Mouse (Mus musculus): ENCODE results near the gene Stk11ip. TPM values are rescaled to one million over a fixed set of nuclear protein-coding genes. Genes with fewer than 3 reads are reported as not detected.

The Stk11ip gene
- total and polyA plus RNA-seq, 3 experiments, result 30.0 to 201 (median 35.2) TPM

- peaks cover 53% of the 10 kb centered on the region for H3K4me1 ChIP-seq (ENCODE audit: insufficient read depth, low read depth, low read length)
- peaks cover 4% of the 10 kb centered on the region; the same call in 1 of the 2 replicates for H3K27me3 ChIP-seq (ENCODE audit: insufficient read depth, low read length)
- DNase-seq (ENCODE audit: low spot score) (peak; percentile 100), ATAC-seq (ENCODE audit: extremely low read depth, insufficient number of reproducible peaks, low FRiP score, poor library complexity, severe bottlenecking) (peak; percentile 87)
- no peaks in the 10 kb centered on the region for H3K9me3 ChIP-seq (replicated peaks)
- H3K4me3 ChIP-seq (ENCODE audit: low read depth, low read length), result peak within 1 kb of the TSS; percentile 80
- TF ChIP-seq CTCF (IDR thresholded peaks at IDR 0.05; ENCODE audit: low read depth, low read length) (no peak), GATA1 (IDR thresholded peaks at IDR 0.05; ENCODE audit: borderline replicate concordance, low read length) (no peak), GATA2 (IDR thresholded peaks at IDR 0.05; ENCODE audit: borderline replicate concordance, low read depth, low read length) (no peak), POLR2AphosphoS5 (IDR thresholded peaks at IDR 0.05; ENCODE audit: insufficient replicate concordance, low read depth, low read length) (no peak), TAL1 (conservative IDR thresholded peaks at IDR 0.05; ENCODE audit: low read depth, low read length) (no peak)
- peaks cover 43% of the 10 kb centered on the region for H3K36me3 ChIP-seq (replicated peaks)
Observed at GRCm38 (mm10) chr1:75478916-75479634, 42.3 kb upstream of the Stk11ip start, which contains the start of the genes Chpf and Tmem198. Chpf (minus strand) TSS chr1:75479307. Tmem198 (plus strand) TSS chr1:75479532.

GRCm38 (mm10) chr1:75479635-75479989 is 41.7 kb upstream of the Stk11ip start:
- no peak for DNase-seq (ENCODE audit: low spot score)
- H3K36me3 ChIP-seq (replicated peaks), result peaks cover 38% of the 10 kb centered on the region
- H3K27me3 ChIP-seq (ENCODE audit: insufficient read depth, low read length), result peaks cover 4% of the 10 kb centered on the region; the same call in 1 of the 2 replicates
- peaks cover 49% of the 10 kb centered on the region for H3K4me1 ChIP-seq (ENCODE audit: insufficient read depth, low read depth, low read length)
- no peak for ATAC-seq (ENCODE audit: extremely low read depth, insufficient number of reproducible peaks, low FRiP score, poor library complexity, severe bottlenecking)
- H3K9me3 ChIP-seq (replicated peaks), result no peaks in the 10 kb centered on the region
- TF ChIP-seq GATA1 (IDR thresholded peaks at IDR 0.05; ENCODE audit: borderline replicate concordance, low read length), result no peak
- TF ChIP-seq POLR2AphosphoS5 (IDR thresholded peaks at IDR 0.05; ENCODE audit: insufficient replicate concordance, low read depth, low read length), result no peak
- TF ChIP-seq TAL1 (conservative IDR thresholded peaks at IDR 0.05; ENCODE audit: low read depth, low read length), result no peak
- no peak for TF ChIP-seq GATA2 (IDR thresholded peaks at IDR 0.05; ENCODE audit: borderline replicate concordance, low read depth, low read length)
- TF ChIP-seq CTCF (IDR thresholded peaks at IDR 0.05; ENCODE audit: low read depth, low read length), result no peak
- peak overlapping the region; percentile 80 for H3K4me3 ChIP-seq (ENCODE audit: low read depth, low read length)

GRCm38 (mm10) chr1:75480036-75480435 is 41.3 kb upstream of the Stk11ip start:
- Histone ChIP-seq H3K27me3 (ENCODE audit: insufficient read depth, low read length) (peaks cover 6% of the 10 kb centered on the region; the same call in 1 of the 2 replicates), H3K36me3 (replicated peaks) (peaks cover 36% of the 10 kb centered on the region), H3K9me3 (replicated peaks) (no peaks in the 10 kb centered on the region), H3K4me1 (ENCODE audit: insufficient read depth, low read depth, low read length) (peaks cover 44% of the 10 kb centered on the region), H3K4me3 (ENCODE audit: low read depth, low read length) (peak overlapping the region; percentile 80; the same call in 1 of the 2 replicates)
- ATAC-seq (ENCODE audit: extremely low read depth, insufficient number of reproducible peaks, low FRiP score, poor library complexity, severe bottlenecking) (no peak), DNase-seq (ENCODE audit: low spot score) (no peak)
- TF ChIP-seq TAL1 (conservative IDR thresholded peaks at IDR 0.05; ENCODE audit: low read depth, low read length) (no peak), CTCF (IDR thresholded peaks at IDR 0.05; ENCODE audit: low read depth, low read length) (no peak), POLR2AphosphoS5 (IDR thresholded peaks at IDR 0.05; ENCODE audit: insufficient replicate concordance, low read depth, low read length) (no peak), GATA2 (IDR thresholded peaks at IDR 0.05; ENCODE audit: borderline replicate concordance, low read depth, low read length) (no peak), GATA1 (IDR thresholded peaks at IDR 0.05; ENCODE audit: borderline replicate concordance, low read length) (no peak)

- ATAC-seq (ENCODE audit: extremely low read depth, insufficient number of reproducible peaks, low FRiP score, poor library complexity, severe bottlenecking) (no peak), DNase-seq (ENCODE audit: low spot score) (no peak)
- peaks cover 8% of the 10 kb centered on the region; the same call in 1 of the 2 replicates for H3K27me3 ChIP-seq (ENCODE audit: insufficient read depth, low read length)
- TF ChIP-seq POLR2AphosphoS5 (IDR thresholded peaks at IDR 0.05; ENCODE audit: insufficient replicate concordance, low read depth, low read length), result no peak
- no peak for TF ChIP-seq CTCF (IDR thresholded peaks at IDR 0.05; ENCODE audit: low read depth, low read length)
- no peak for TF ChIP-seq GATA2 (IDR thresholded peaks at IDR 0.05; ENCODE audit: borderline replicate concordance, low read depth, low read length)
- no peak for TF ChIP-seq TAL1 (conservative IDR thresholded peaks at IDR 0.05; ENCODE audit: low read depth, low read length)
- no peak for TF ChIP-seq GATA1 (IDR thresholded peaks at IDR 0.05; ENCODE audit: borderline replicate concordance, low read length)
- peaks cover 38% of the 10 kb centered on the region for H3K4me1 ChIP-seq (ENCODE audit: insufficient read depth, low read depth, low read length)
- H3K4me3 ChIP-seq (ENCODE audit: low read depth, low read length), result no peak overlapping the region
- H3K9me3 ChIP-seq (replicated peaks), result no peaks in the 10 kb centered on the region
- H3K36me3 ChIP-seq (replicated peaks), result peaks cover 31% of the 10 kb centered on the region
Observed at GRCm38 (mm10) chr1:75480735-75481134, 40.6 kb upstream of the Stk11ip start.

- DNase-seq (ENCODE audit: low spot score) (no peak), ATAC-seq (ENCODE audit: extremely low read depth, insufficient number of reproducible peaks, low FRiP score, poor library complexity, severe bottlenecking) (no peak)
- no peaks in the 10 kb centered on the region for H3K9me3 ChIP-seq (replicated peaks)
- H3K36me3 ChIP-seq (replicated peaks), result peaks cover 12% of the 10 kb centered on the region
- H3K27me3 ChIP-seq (ENCODE audit: insufficient read depth, low read length), result peaks cover 42% of the 10 kb centered on the region
- H3K4me3 ChIP-seq (ENCODE audit: low read depth, low read length), result 0 out of 2 replicates have a peak overlapping the region, but pooled peaks have one; percentile 14
- peaks cover 18% of the 10 kb centered on the region for H3K4me1 ChIP-seq (ENCODE audit: insufficient read depth, low read depth, low read length)
- TF ChIP-seq CTCF (IDR thresholded peaks at IDR 0.05; ENCODE audit: low read depth, low read length), result no peak
- TF ChIP-seq TAL1 (conservative IDR thresholded peaks at IDR 0.05; ENCODE audit: low read depth, low read length), result no peak
- no peak for TF ChIP-seq POLR2AphosphoS5 (IDR thresholded peaks at IDR 0.05; ENCODE audit: insufficient replicate concordance, low read depth, low read length)
- TF ChIP-seq GATA2 (IDR thresholded peaks at IDR 0.05; ENCODE audit: borderline replicate concordance, low read depth, low read length), result no peak
- TF ChIP-seq GATA1 (IDR thresholded peaks at IDR 0.05; ENCODE audit: borderline replicate concordance, low read length), result no peak
Observed at GRCm38 (mm10) chr1:75486561-75486960, 34.8 kb upstream of the Stk11ip start.

- ATAC-seq (ENCODE audit: extremely low read depth, insufficient number of reproducible peaks, low FRiP score, poor library complexity, severe bottlenecking) (no peak), DNase-seq (ENCODE audit: low spot score) (no peak)
- Histone ChIP-seq H3K36me3 (replicated peaks) (peaks cover 12% of the 10 kb centered on the region), H3K4me3 (ENCODE audit: low read depth, low read length) (no peak overlapping the region; the same call in 1 of the 2 replicates), H3K9me3 (replicated peaks) (no peaks in the 10 kb centered on the region), H3K27me3 (ENCODE audit: insufficient read depth, low read length) (peaks cover 45% of the 10 kb centered on the region), H3K4me1 (ENCODE audit: insufficient read depth, low read depth, low read length) (peaks cover 18% of the 10 kb centered on the region)
- TF ChIP-seq GATA1 (IDR thresholded peaks at IDR 0.05; ENCODE audit: borderline replicate concordance, low read length), result no peak
- TF ChIP-seq CTCF (IDR thresholded peaks at IDR 0.05; ENCODE audit: low read depth, low read length), result no peak
- no peak for TF ChIP-seq TAL1 (conservative IDR thresholded peaks at IDR 0.05; ENCODE audit: low read depth, low read length)
- no peak for TF ChIP-seq POLR2AphosphoS5 (IDR thresholded peaks at IDR 0.05; ENCODE audit: insufficient replicate concordance, low read depth, low read length)
- TF ChIP-seq GATA2 (IDR thresholded peaks at IDR 0.05; ENCODE audit: borderline replicate concordance, low read depth, low read length), result no peak
Observed at GRCm38 (mm10) chr1:75487040-75487404, 34.3 kb upstream of the Stk11ip start.

Measured in G1E (cell line).